Mouse (Mus musculus): Measurements from ENCODE around the gene Psmd12. TPM values are rescaled to one million over a fixed set of nuclear protein-coding genes. Genes with fewer than 3 reads are reported as not detected.
A peak's percentile ranks its signal among the peaks of the same experiment; 100 is the strongest.

Gene Psmd12
- polyA plus RNA-seq, 1 experiment from 2014 or later: 158 TPM

DNA sequence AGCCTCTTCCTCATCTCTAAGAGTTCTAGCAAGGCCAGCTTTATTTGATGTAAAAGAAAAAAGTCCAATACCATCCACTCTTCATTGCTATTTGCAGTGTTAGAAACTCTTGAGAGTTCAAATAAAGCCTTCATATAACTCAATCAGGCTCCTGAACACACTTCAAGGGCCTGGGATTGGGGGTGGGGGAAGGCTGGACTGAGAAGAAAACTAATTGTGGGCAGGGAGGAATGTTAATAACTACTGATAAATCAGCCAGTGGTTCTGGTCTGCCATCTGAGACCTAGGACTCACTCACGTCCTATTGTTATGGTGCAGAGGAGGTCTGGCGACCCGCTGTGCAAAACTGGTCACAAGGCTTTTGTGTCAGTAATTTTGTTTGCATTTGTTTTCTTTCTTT lies 48.3 kb downstream of the Psmd12 start:
- H3K9me3 ChIP-seq (ENCODE audit: control insufficient read depth, low read depth, low read length): no peaks in the 10 kb centered on the region
- no peaks in the 10 kb centered on the region for H3K27me3 ChIP-seq (ENCODE audit: control insufficient read depth, insufficient read depth, low read length)
- ATAC-seq (ENCODE audit: insufficient number of reproducible peaks, insufficient read depth, low FRiP score, low read depth): no peak
- 57% methylated on average over 3 of the region's 3 CpGs for WGBS
- no peaks in the 10 kb centered on the region for H3K4me1 ChIP-seq (ENCODE audit: control insufficient read depth, insufficient read depth, low read length)
- no peak overlapping the region for H3K4me3 ChIP-seq (ENCODE audit: low read depth, low read length)
- no peak overlapping the region for H3K27ac ChIP-seq (ENCODE audit: low read length)
- H3K9ac ChIP-seq (replicated peaks; ENCODE audit: low read depth, low read length): no peak overlapping the region
- H3K4me2 ChIP-seq (replicated peaks; ENCODE audit: low read depth, low read length): no peak overlapping the region
- no peaks in the 10 kb centered on the region for H3K36me3 ChIP-seq (ENCODE audit: control insufficient read depth, insufficient read depth, low read length)

DNA sequence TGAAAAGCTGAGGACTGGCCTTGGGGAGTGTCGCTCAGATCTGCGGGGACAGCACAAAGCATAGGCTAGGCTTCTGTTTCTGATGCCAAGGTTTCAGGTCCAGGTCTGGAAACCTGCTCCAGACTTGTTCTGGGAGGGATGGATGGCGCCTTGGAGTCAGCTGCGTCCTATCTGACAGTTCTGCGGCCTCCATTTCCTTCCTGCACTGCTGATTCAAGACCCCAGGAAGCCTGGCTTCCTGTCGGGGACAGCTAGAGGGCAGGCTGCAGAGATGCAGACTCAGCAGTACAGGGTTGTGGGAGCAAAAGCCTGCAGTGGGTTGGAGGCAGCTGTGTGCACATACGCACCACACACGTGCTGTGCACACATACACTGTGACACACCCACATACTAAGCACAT lies 50.0 kb downstream of the Psmd12 start:
- Histone ChIP-seq H3K9ac (replicated peaks; ENCODE audit: low read depth, low read length) (no peak overlapping the region), H3K4me1 (ENCODE audit: control insufficient read depth, insufficient read depth, low read length) (no peaks in the 10 kb centered on the region), H3K27ac (ENCODE audit: low read length) (no peak overlapping the region), H3K27me3 (ENCODE audit: control insufficient read depth, insufficient read depth, low read length) (no peaks in the 10 kb centered on the region), H3K36me3 (ENCODE audit: control insufficient read depth, insufficient read depth, low read length) (no peaks in the 10 kb centered on the region), H3K4me3 (ENCODE audit: low read depth, low read length) (no peak overlapping the region), H3K4me2 (replicated peaks; ENCODE audit: low read depth, low read length) (no peak overlapping the region), H3K9me3 (ENCODE audit: control insufficient read depth, low read depth, low read length) (no peaks in the 10 kb centered on the region)
- WGBS: 42% methylated on average over 8 of the region's 8 CpGs
- no peak for ATAC-seq (ENCODE audit: insufficient number of reproducible peaks, insufficient read depth, low FRiP score, low read depth)

DNA sequence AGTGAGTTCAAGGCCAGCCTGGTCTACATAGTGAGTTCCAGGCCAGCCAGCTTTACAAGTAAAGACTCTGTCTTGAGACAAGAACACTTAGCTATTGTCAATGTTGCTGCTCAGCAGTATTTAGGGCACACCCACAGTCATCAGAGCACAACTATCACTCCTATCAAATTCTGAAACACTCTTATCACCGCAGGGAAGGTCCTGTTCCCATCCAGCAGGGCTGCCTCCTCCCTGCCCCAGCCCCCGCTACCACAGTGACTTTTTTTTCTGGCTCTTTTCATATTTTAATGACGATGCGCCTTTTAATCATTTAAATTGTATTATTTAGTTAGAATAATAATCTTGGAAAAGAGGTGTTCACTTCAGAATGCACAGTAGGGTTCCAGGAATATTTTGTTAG lies 52.2 kb downstream of the Psmd12 start:
- Histone ChIP-seq H3K27me3 (ENCODE audit: control insufficient read depth, insufficient read depth, low read length) (no peaks in the 10 kb centered on the region), H3K36me3 (ENCODE audit: control insufficient read depth, insufficient read depth, low read length) (no peaks in the 10 kb centered on the region), H3K27ac (ENCODE audit: low read length) (no peak overlapping the region), H3K4me2 (replicated peaks; ENCODE audit: low read depth, low read length) (no peak overlapping the region), H3K9me3 (ENCODE audit: control insufficient read depth, low read depth, low read length) (no peaks in the 10 kb centered on the region), H3K4me1 (ENCODE audit: control insufficient read depth, insufficient read depth, low read length) (no peaks in the 10 kb centered on the region), H3K9ac (replicated peaks; ENCODE audit: low read depth, low read length) (no peak overlapping the region), H3K4me3 (ENCODE audit: low read depth, low read length) (no peak overlapping the region)
- 69% methylated on average over 4 of the region's 4 CpGs for WGBS
- ATAC-seq (ENCODE audit: insufficient number of reproducible peaks, insufficient read depth, low FRiP score, low read depth): no peak

DNA sequence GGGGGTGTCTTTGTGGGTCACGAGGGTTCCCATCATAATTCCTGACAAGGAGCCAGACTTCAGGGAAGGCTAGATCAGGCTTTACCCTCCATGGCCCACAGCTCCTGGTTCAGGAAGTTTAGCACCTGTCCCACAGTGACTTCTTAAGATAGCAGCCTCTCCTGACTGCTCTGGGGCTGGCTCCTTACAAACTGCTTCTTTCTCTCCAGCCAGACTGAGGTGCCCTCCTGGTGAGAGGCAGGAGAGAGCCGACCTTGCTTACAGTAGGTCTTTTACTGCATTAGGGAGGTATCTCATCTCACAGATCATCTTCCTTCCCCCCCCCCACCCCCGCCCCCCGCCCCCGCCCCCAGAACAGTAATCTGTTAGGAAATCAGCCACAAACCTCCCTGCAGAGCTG lies 53.0 kb downstream of the Psmd12 start:
- 29% methylated on average over 5 of the region's 5 CpGs for WGBS
- Histone ChIP-seq H3K27ac (ENCODE audit: low read length) (no peak overlapping the region), H3K9ac (replicated peaks; ENCODE audit: low read depth, low read length) (no peak overlapping the region), H3K36me3 (ENCODE audit: control insufficient read depth, insufficient read depth, low read length) (no peaks in the 10 kb centered on the region), H3K4me2 (replicated peaks; ENCODE audit: low read depth, low read length) (no peak overlapping the region), H3K27me3 (ENCODE audit: control insufficient read depth, insufficient read depth, low read length) (no peaks in the 10 kb centered on the region), H3K9me3 (ENCODE audit: control insufficient read depth, low read depth, low read length) (no peaks in the 10 kb centered on the region), H3K4me3 (ENCODE audit: low read depth, low read length) (no peak overlapping the region), H3K4me1 (ENCODE audit: control insufficient read depth, insufficient read depth, low read length) (no peaks in the 10 kb centered on the region)
- ATAC-seq (ENCODE audit: insufficient number of reproducible peaks, insufficient read depth, low FRiP score, low read depth): no peak

DNA sequence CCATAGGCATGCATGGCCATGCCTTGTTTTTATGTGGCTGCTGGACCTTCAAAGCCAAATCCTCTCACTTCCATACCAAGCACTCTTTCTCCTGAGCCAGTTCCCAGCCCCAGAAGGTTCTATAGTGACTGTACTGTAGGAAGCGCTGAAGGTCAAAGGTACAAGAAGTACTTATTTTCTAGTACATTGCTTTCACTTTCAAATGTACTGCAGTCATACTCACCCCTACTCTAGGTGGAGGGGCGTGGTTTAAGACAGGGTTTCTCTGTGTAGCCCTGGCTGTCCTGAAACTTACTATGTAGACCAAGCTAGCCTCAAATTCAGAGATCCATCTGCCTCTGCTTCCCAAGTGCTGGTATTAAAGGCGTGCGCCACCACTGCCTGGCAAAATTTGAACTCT lies 59.7 kb downstream of the Psmd12 start:
- Histone ChIP-seq H3K27ac (ENCODE audit: low read length) (no peak overlapping the region), H3K4me3 (ENCODE audit: low read depth, low read length) (no peak overlapping the region), H3K36me3 (ENCODE audit: control insufficient read depth, insufficient read depth, low read length) (no peaks in the 10 kb centered on the region), H3K27me3 (ENCODE audit: control insufficient read depth, insufficient read depth, low read length) (no peaks in the 10 kb centered on the region), H3K4me2 (replicated peaks; ENCODE audit: low read depth, low read length) (no peak overlapping the region), H3K4me1 (ENCODE audit: control insufficient read depth, insufficient read depth, low read length) (no peaks in the 10 kb centered on the region), H3K9ac (replicated peaks; ENCODE audit: low read depth, low read length) (no peak overlapping the region), H3K9me3 (ENCODE audit: control insufficient read depth, low read depth, low read length) (no peaks in the 10 kb centered on the region)
- WGBS: 90% methylated on average over 4 of the region's 4 CpGs
- no peak for ATAC-seq (ENCODE audit: insufficient number of reproducible peaks, insufficient read depth, low FRiP score, low read depth)

DNA sequence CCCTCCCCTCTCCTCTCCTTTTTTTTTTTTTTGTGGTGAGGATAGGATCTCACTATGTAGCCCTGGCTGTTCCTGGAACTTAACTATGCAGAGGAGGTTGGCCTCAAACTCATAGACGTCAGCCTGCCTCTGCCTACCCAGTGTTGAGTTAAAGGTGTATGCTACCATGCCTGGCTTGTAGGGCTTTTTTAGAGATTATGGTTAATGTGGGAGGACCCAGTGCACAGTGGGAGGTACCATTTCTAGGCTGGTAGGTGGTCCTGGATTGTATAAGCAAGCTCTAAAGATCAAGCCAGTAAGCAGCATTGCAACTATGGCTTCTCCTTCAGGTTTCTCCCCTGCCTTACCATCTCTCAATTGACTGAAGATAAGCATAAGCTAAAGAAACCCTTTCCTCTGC lies 61.1 kb downstream of the Psmd12 start:
- H3K36me3 ChIP-seq (ENCODE audit: control insufficient read depth, insufficient read depth, low read length): no peaks in the 10 kb centered on the region
- H3K4me1 ChIP-seq (ENCODE audit: control insufficient read depth, insufficient read depth, low read length): no peaks in the 10 kb centered on the region
- no peaks in the 10 kb centered on the region for H3K9me3 ChIP-seq (ENCODE audit: control insufficient read depth, low read depth, low read length)
- no peak overlapping the region for H3K4me2 ChIP-seq (replicated peaks; ENCODE audit: low read depth, low read length)
- ATAC-seq (ENCODE audit: insufficient number of reproducible peaks, insufficient read depth, low FRiP score, low read depth): no peak
- no peaks in the 10 kb centered on the region for H3K27me3 ChIP-seq (ENCODE audit: control insufficient read depth, insufficient read depth, low read length)
- no peak overlapping the region for H3K9ac ChIP-seq (replicated peaks; ENCODE audit: low read depth, low read length)
- 56% methylated on average over 1 of the region's 1 CpGs for WGBS
- no peak overlapping the region for H3K27ac ChIP-seq (ENCODE audit: low read length)
- H3K4me3 ChIP-seq (ENCODE audit: low read depth, low read length): no peak overlapping the region

DNA sequence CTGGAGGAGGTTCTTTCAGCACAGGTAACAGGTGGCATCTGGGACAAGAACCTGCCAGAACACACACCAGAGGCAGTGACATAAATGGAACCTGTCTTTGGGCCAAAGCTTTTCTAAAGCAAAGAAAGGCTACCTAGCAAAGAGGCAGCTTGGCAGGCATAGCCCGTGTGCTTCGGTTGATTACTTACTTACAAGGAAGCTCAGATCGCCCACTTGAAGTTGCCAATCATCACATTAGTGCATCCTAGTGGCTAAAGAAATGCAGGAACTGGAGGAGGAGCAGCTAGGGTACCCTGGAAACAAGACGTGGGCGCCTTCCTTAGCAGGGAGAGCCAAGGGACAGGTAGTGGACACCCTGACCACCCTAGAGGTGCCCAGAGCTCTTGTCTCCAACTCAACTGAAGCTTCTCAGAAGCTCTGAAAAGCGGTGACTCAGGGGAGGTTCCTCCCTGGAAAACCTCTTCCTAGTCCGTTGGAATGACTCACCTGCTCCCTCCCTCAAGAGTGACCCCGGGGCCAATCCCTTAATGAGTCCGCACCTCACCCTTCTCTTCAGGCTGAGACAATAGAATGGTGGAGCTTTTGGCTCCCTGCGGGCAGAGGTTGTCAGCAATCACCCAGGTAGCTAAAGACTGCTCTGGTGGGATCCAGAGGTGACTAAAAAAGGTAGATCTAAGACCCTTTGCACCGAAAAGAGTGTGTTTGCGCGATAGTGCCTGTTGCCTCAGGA lies 66.6 kb downstream of the Psmd12 start:
- Histone ChIP-seq H3K9ac (replicated peaks; ENCODE audit: low read depth, low read length) (no peak overlapping the region), H3K27ac (ENCODE audit: low read length) (peak overlapping the region; percentile 4; the same call in 1 of the 2 replicates), H3K4me1 (ENCODE audit: control insufficient read depth, insufficient read depth, low read length) (no peaks in the 10 kb centered on the region), H3K36me3 (ENCODE audit: control insufficient read depth, insufficient read depth, low read length) (peaks cover 4% of the 10 kb centered on the region; the same call in 1 of the 2 replicates), H3K4me3 (ENCODE audit: low read depth, low read length) (peak overlapping the region; percentile 70), H3K4me2 (replicated peaks; ENCODE audit: low read depth, low read length) (peak overlapping the region; percentile 100), H3K27me3 (ENCODE audit: control insufficient read depth, insufficient read depth, low read length) (no peaks in the 10 kb centered on the region), H3K9me3 (ENCODE audit: control insufficient read depth, low read depth, low read length) (no peaks in the 10 kb centered on the region)
- 22% methylated on average over 13 of the region's 13 CpGs for WGBS
- no peak for ATAC-seq (ENCODE audit: insufficient number of reproducible peaks, insufficient read depth, low FRiP score, low read depth)

DNA sequence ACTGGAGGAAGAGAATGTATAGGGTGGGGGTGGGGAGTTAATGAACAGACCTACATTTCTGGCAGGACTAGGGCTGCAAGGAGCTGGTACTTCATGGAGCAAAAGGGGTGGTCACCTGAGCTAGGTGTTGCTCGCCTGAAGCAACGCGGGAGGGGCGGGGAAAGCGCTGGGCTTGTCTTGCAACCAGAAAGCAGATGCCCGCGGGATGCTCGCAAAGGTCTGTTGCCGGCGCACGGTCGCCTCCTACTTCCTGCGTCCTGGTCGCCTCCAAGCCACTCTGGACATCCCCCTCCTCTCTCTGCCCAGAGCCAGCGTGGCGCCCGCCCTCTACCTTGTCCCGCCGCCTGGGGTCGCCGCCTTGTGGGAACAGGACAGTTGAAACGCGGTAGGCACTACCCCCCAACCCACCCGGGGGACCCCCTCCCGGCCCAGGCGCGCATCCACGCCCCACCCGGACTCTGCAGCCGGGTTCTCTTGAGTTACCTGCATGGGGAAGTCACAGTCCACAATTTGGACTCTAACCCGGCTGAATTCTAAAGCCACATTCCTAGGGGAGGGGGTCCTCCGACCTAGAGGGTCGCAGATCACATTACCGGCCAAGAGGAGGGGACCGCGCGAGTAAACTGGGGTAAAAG lies 67.5 kb downstream of the Psmd12 start:
- Histone ChIP-seq H3K9me3 (ENCODE audit: control insufficient read depth, low read depth, low read length) (no peaks in the 10 kb centered on the region), H3K36me3 (ENCODE audit: control insufficient read depth, insufficient read depth, low read length) (peaks cover 10% of the 10 kb centered on the region; the same call in 1 of the 2 replicates), H3K27ac (ENCODE audit: low read length) (peak overlapping the region; percentile 35), H3K4me1 (ENCODE audit: control insufficient read depth, insufficient read depth, low read length) (no peaks in the 10 kb centered on the region), H3K4me3 (ENCODE audit: low read depth, low read length) (peak overlapping the region; percentile 70), H3K27me3 (ENCODE audit: control insufficient read depth, insufficient read depth, low read length) (no peaks in the 10 kb centered on the region), H3K9ac (replicated peaks; ENCODE audit: low read depth, low read length) (peak overlapping the region; percentile 45; the same call in 1 of the 2 replicates), H3K4me2 (replicated peaks; ENCODE audit: low read depth, low read length) (peak overlapping the region; percentile 100)
- under 1% methylated on average over 37 of the region's 37 CpGs for WGBS
- ATAC-seq (ENCODE audit: insufficient number of reproducible peaks, insufficient read depth, low FRiP score, low read depth): peak; percentile 36

Measured in stomach, embryonic 14.5 days (tissue).